Mouse (Mus musculus): ENCODE data around the gene Pkd1. TPM values are rescaled to one million over a fixed set of nuclear protein-coding genes. Genes with fewer than 3 reads are reported as not detected.

Gene Pkd1
- polyA plus RNA-seq, 1 experiment, result 69.8 TPM

- DNase-seq (ENCODE audit: low spot score), result no peak
These were observed 95.5 kb downstream of the Pkd1 start for GRCm38 (mm10) chr17:24644875-24645721.

GRCm38 (mm10) chr17:24645916-24646315 is 96.3 kb downstream of the Pkd1 start:
- DNase-seq (ENCODE audit: low spot score), result no peak

Other genes starting within 250 kb of the Pkd1 start
- gene Abca17, start 198.8 kb upstream of the Pkd1 start, polyA plus RNA-seq (2012; rRNA removed), result 0.10 and 0.12 TPM in 2 replicates
- 44.4 and 47.7 TPM in 2 replicates for gene Abca3, start 197.9 kb upstream of the Pkd1 start, polyA plus RNA-seq (2012; rRNA removed)
- 119 and 134 TPM in 2 replicates for gene Rnps1, start 135.3 kb upstream of the Pkd1 start, polyA plus RNA-seq (2012; rRNA removed)
- gene Eci1, start 123.2 kb upstream of the Pkd1 start, polyA plus RNA-seq (2012; rRNA removed), result 116 and 139 TPM in 2 replicates
- gene Dnase1l2, start 106.7 kb upstream of the Pkd1 start, polyA plus RNA-seq (2012; rRNA removed), result 47.5 and 62.9 TPM in 2 replicates
- 55.8 and 61.5 TPM in 2 replicates for gene E4f1, start 79.5 kb upstream of the Pkd1 start, polyA plus RNA-seq (2012; rRNA removed)
- 31.8 and 33.5 TPM in 2 replicates for gene Pgp, start 79.4 kb upstream of the Pkd1 start, polyA plus RNA-seq (2012; rRNA removed)
- gene Bricd5, start 76.0 kb upstream of the Pkd1 start, polyA plus RNA-seq (2012; rRNA removed), result 0.10 and 0.19 TPM in 2 replicates
- 20.9 and 21.7 TPM in 2 replicates for gene Mlst8, start 70.8 kb upstream of the Pkd1 start, polyA plus RNA-seq (2012; rRNA removed)
- 0.76 and 1.1 TPM in 2 replicates for gene Caskin1, start 61.2 kb upstream of the Pkd1 start, polyA plus RNA-seq (2012; rRNA removed)
- 174 and 223 TPM in 2 replicates for gene Traf7, start 21.9 kb upstream of the Pkd1 start, polyA plus RNA-seq (2012; rRNA removed)
- gene Rab26, start 15.6 kb upstream of the Pkd1 start, polyA plus RNA-seq (2012; rRNA removed), result 1.4 and 1.5 TPM in 2 replicates
- gene Tsc2, start 82.8 kb downstream of the Pkd1 start, polyA plus RNA-seq (2012; rRNA removed), result 95.3 and 112 TPM in 2 replicates
- gene Nthl1, start 82.8 kb downstream of the Pkd1 start, polyA plus RNA-seq (2012; rRNA removed), result 21.7 and 22.0 TPM in 2 replicates
- 59.2 and 63.5 TPM in 2 replicates for gene Slc9a3r2, start 100.5 kb downstream of the Pkd1 start, polyA plus RNA-seq (2012; rRNA removed)
- 0.62 and 0.80 TPM in 2 replicates for gene Npw, start 108.6 kb downstream of the Pkd1 start, polyA plus RNA-seq (2012; rRNA removed)
- 42.9 and 54.2 TPM in 2 replicates for gene Zfp598, start 119.9 kb downstream of the Pkd1 start, polyA plus RNA-seq (2012; rRNA removed)
- gene Syngr3, start 140.1 kb downstream of the Pkd1 start, polyA plus RNA-seq (2012; rRNA removed), result 0.58 and 0.62 TPM in 2 replicates
- 21.0 and 23.7 TPM in 2 replicates for gene Gfer, start 146.3 kb downstream of the Pkd1 start, polyA plus RNA-seq (2012; rRNA removed)
- gene Noxo1, start 146.4 kb downstream of the Pkd1 start, polyA plus RNA-seq (2012; rRNA removed), result 7.6 and 10.7 TPM in 2 replicates
- gene Tbl3, start 157.8 kb downstream of the Pkd1 start, polyA plus RNA-seq (2012; rRNA removed), result 31.4 and 34.8 TPM in 2 replicates
- 0.18 and 0.30 TPM in 2 replicates for gene Rnf151, start 168.2 kb downstream of the Pkd1 start, polyA plus RNA-seq (2012; rRNA removed)
- gene Rps2, start 168.3 kb downstream of the Pkd1 start, polyA plus RNA-seq (2012; rRNA removed), result 1,660 and 1,865 TPM in 2 replicates
- 298 and 302 TPM in 2 replicates for gene Ndufb10, start 174.6 kb downstream of the Pkd1 start, polyA plus RNA-seq (2012; rRNA removed)
- gene Rpl3l, start 178.0 kb downstream of the Pkd1 start, polyA plus RNA-seq (2012; rRNA removed), result 0.19 and 0.29 TPM in 2 replicates
- 195 and 227 TPM in 2 replicates for gene Msrb1, start 186.8 kb downstream of the Pkd1 start, polyA plus RNA-seq (2012; rRNA removed)
- gene Hs3st6, start 203.2 kb downstream of the Pkd1 start, polyA plus RNA-seq (2012; rRNA removed), result 0.43 and 0.77 TPM in 2 replicates

All from urinary bladder, adult 2 months (tissue).